16 mouse cellular contexts compared by ENCODE assay signal in genomic region chr10:109074218-109074617, GRCm38 (mm10).
DNase-seq lines count a peak whose midpoint lies in the region.
"Had no signal": no experiment of that assay in that cellular context is flagged by ENCODE, and none has a peak within 500 bp of the region (broad histone marks: within the 10 kb centered on the region; RNA-seq: fewer than 3 reads in every experiment).

No protein-coding gene starts in this region.

- peak; percentile 70 to 76 for DNase-seq in cerebellum, postnatal 14 days
- no peak for DNase-seq in cerebellum, adult 11 months
- DNase-seq in layer of hippocampus, adult 11-12 months (ENCODE audit: low spot score): peak; percentile 6
- no peak for DNase-seq in layer of hippocampus, postnatal 14 days (ENCODE audit: low spot score in 2 of 2)
- DNase-seq in 3T3-L1 (ENCODE audit: low read depth, low spot score): peak; percentile 3
- DNase-seq in brain, adult 2 months (ENCODE audit: low read depth, low spot score): peak; percentile 85
- no peak for DNase-seq in thymus, postnatal 36 days
- DNase-seq: adrenal gland, postnatal 25 days; cerebellum, adult 11-12 months; gastrocnemius, postnatal 36 days; kidney, adult 8-10 months; kidney, postnatal 10 days; liver, embryonic 13.5 days; lung, adult 2 months; lung, postnatal 14 days; thymus, adult 18-20 months had no signal

Comparison
In these comparisons a context has a peak if more than half of its experiments do, and no peak if none do; other contexts are left out.
1. DNase-seq: peak in cerebellum, postnatal 14 days (2 of 2), layer of hippocampus, adult 11-12 months (single experiment), 3T3-L1 (single experiment) and brain, adult 2 months (single experiment); none in cerebellum, adult 11 months (single experiment), layer of hippocampus, postnatal 14 days (0 of 2) and thymus, postnatal 36 days (0 of 2).